Mouse (Mus musculus): Measurements from ENCODE around the gene Rorb. TPM values are rescaled to one million over a fixed set of nuclear protein-coding genes. Genes with fewer than 3 reads are reported as not detected.

Gene Rorb
- polyA plus RNA-seq, 1 experiment from 2014 or later: 0.05 TPM

- no peak for DNase-seq (ENCODE audit: low spot score)
- no peak overlapping the region for H3K9ac ChIP-seq (ENCODE audit: low read depth, low read length)
- H3K36me3 ChIP-seq (ENCODE audit: control insufficient read depth, insufficient read depth, low read length): no peaks in the 10 kb centered on the region
- no peak overlapping the region for H3K27ac ChIP-seq (ENCODE audit: low read depth, low read length)
- H3K27me3 ChIP-seq (replicated peaks; ENCODE audit: control insufficient read depth, insufficient read depth, low read length): no peaks in the 10 kb centered on the region
- no peak overlapping the region for H3K4me2 ChIP-seq
- no peaks in the 10 kb centered on the region for H3K9me3 ChIP-seq (ENCODE audit: control insufficient read depth, low read length)
- no peaks in the 10 kb centered on the region for H3K4me1 ChIP-seq (replicated peaks; ENCODE audit: control insufficient read depth, insufficient read depth, low read length)
- no peak overlapping the region for H3K4me3 ChIP-seq (ENCODE audit: low read depth, low read length)
- ATAC-seq (replicated peaks; ENCODE audit: low FRiP score): no peak
Measured at GRCm38 (mm10) chr19:18911755-18912340, 199.1 kb downstream of the Rorb start.

- H3K27ac ChIP-seq (ENCODE audit: low read depth, low read length): no peak overlapping the region
- H3K4me2 ChIP-seq: no peak overlapping the region
- no peaks in the 10 kb centered on the region for H3K27me3 ChIP-seq (replicated peaks; ENCODE audit: control insufficient read depth, insufficient read depth, low read length)
- H3K9me3 ChIP-seq (ENCODE audit: control insufficient read depth, low read length): no peaks in the 10 kb centered on the region
- no peak overlapping the region for H3K4me3 ChIP-seq (ENCODE audit: low read depth, low read length)
- WGBS: 75% methylated on average over 3 of the region's 3 CpGs
- no peaks in the 10 kb centered on the region for H3K36me3 ChIP-seq (ENCODE audit: control insufficient read depth, insufficient read depth, low read length)
- DNase-seq (ENCODE audit: low spot score) (no peak), ATAC-seq (replicated peaks; ENCODE audit: low FRiP score) (no peak)
- H3K4me1 ChIP-seq (replicated peaks; ENCODE audit: control insufficient read depth, insufficient read depth, low read length): no peaks in the 10 kb centered on the region
- H3K9ac ChIP-seq (ENCODE audit: low read depth, low read length): no peak overlapping the region
Measured at GRCm38 (mm10) chr19:18909641-18910040, 201.4 kb downstream of the Rorb start.

- Histone ChIP-seq H3K9me3 (ENCODE audit: control insufficient read depth, low read length) (no peaks in the 10 kb centered on the region), H3K4me3 (ENCODE audit: low read depth, low read length) (no peak overlapping the region), H3K4me2 (no peak overlapping the region), H3K27ac (ENCODE audit: low read depth, low read length) (no peak overlapping the region), H3K36me3 (ENCODE audit: control insufficient read depth, insufficient read depth, low read length) (no peaks in the 10 kb centered on the region), H3K4me1 (replicated peaks; ENCODE audit: control insufficient read depth, insufficient read depth, low read length) (no peaks in the 10 kb centered on the region), H3K27me3 (replicated peaks; ENCODE audit: control insufficient read depth, insufficient read depth, low read length) (no peaks in the 10 kb centered on the region), H3K9ac (ENCODE audit: low read depth, low read length) (no peak overlapping the region)
- WGBS: 53% methylated on average over 3 of the region's 3 CpGs
- no peak for ATAC-seq (replicated peaks; ENCODE audit: low FRiP score)
- DNase-seq (ENCODE audit: low spot score): no peak
Measured at GRCm38 (mm10) chr19:18905511-18905910, 205.5 kb downstream of the Rorb start.

DNA sequence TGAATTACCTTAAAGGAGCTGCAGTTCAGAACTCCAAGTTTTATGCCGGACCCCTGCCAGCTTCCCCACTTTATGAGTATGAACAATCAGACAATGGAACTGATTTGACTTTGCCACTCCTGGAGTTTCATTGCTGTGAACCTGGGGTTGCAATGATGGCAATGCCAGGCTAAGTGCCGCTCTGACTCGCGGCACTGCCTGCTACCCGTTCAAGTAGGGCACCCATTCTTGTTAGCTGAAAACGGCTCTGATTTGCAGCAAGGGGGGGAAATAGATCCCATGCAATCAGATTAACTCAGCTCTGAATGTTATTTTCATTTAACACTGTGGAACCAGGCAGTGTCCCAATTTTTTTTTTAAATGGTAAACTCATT is 208.3 kb downstream of the Rorb start:
- no peaks in the 10 kb centered on the region for H3K4me1 ChIP-seq (replicated peaks; ENCODE audit: control insufficient read depth, insufficient read depth, low read length)
- DNase-seq (ENCODE audit: low spot score) (no peak), ATAC-seq (replicated peaks; ENCODE audit: low FRiP score) (no peak)
- no peak overlapping the region for H3K4me3 ChIP-seq (ENCODE audit: low read depth, low read length)
- H3K27me3 ChIP-seq (replicated peaks; ENCODE audit: control insufficient read depth, insufficient read depth, low read length): no peaks in the 10 kb centered on the region
- H3K4me2 ChIP-seq: no peak overlapping the region
- no peaks in the 10 kb centered on the region for H3K36me3 ChIP-seq (ENCODE audit: control insufficient read depth, insufficient read depth, low read length)
- no peak overlapping the region for H3K9ac ChIP-seq (ENCODE audit: low read depth, low read length)
- WGBS: 81% methylated on average over 6 of the region's 6 CpGs
- no peaks in the 10 kb centered on the region for H3K9me3 ChIP-seq (ENCODE audit: control insufficient read depth, low read length)
- no peak overlapping the region for H3K27ac ChIP-seq (ENCODE audit: low read depth, low read length)

- no peak overlapping the region for H3K27ac ChIP-seq (ENCODE audit: low read depth, low read length)
- H3K4me2 ChIP-seq: no peak overlapping the region
- DNase-seq (ENCODE audit: low spot score): no peak
- no peaks in the 10 kb centered on the region for H3K9me3 ChIP-seq (ENCODE audit: control insufficient read depth, low read length)
- H3K27me3 ChIP-seq (replicated peaks; ENCODE audit: control insufficient read depth, insufficient read depth, low read length): no peaks in the 10 kb centered on the region
- no peaks in the 10 kb centered on the region for H3K4me1 ChIP-seq (replicated peaks; ENCODE audit: control insufficient read depth, insufficient read depth, low read length)
- H3K36me3 ChIP-seq (ENCODE audit: control insufficient read depth, insufficient read depth, low read length): no peaks in the 10 kb centered on the region
- WGBS: 81% methylated on average over 15 of the region's 15 CpGs
- H3K9ac ChIP-seq (ENCODE audit: low read depth, low read length): no peak overlapping the region
- H3K4me3 ChIP-seq (ENCODE audit: low read depth, low read length): no peak overlapping the region
- ATAC-seq (replicated peaks; ENCODE audit: low FRiP score): no peak
Measured at GRCm38 (mm10) chr19:18902041-18902693, 208.8 kb downstream of the Rorb start.

DNA sequence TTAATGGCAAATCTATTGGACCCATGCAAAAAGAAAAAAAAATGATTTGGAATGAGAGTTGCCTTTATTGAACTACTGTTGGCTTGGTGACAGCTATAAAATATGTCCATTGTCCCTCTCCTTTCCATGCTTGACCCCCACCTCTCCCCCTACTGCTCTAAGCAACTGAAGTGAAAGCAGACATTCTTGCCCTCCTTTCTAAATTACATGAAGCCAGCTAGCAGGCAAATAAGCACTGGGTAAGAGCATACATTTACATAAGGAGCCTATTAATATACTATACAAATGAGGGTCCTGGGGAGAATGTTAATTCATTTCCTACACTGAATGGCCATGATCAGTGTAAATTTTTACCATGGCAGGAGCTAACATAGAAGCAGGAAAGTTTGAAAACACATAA is 212.8 kb downstream of the Rorb start:
- no peak overlapping the region for H3K4me2 ChIP-seq
- ATAC-seq (replicated peaks; ENCODE audit: low FRiP score) (no peak), DNase-seq (ENCODE audit: low spot score) (no peak)
- no peak overlapping the region for H3K27ac ChIP-seq (ENCODE audit: low read depth, low read length)
- H3K4me3 ChIP-seq (ENCODE audit: low read depth, low read length): no peak overlapping the region
- no peak overlapping the region for H3K9ac ChIP-seq (ENCODE audit: low read depth, low read length)
- H3K36me3 ChIP-seq (ENCODE audit: control insufficient read depth, insufficient read depth, low read length): no peaks in the 10 kb centered on the region
- no peaks in the 10 kb centered on the region for H3K27me3 ChIP-seq (replicated peaks; ENCODE audit: control insufficient read depth, insufficient read depth, low read length)
- no peaks in the 10 kb centered on the region for H3K9me3 ChIP-seq (ENCODE audit: control insufficient read depth, low read length)
- no peaks in the 10 kb centered on the region for H3K4me1 ChIP-seq (replicated peaks; ENCODE audit: control insufficient read depth, insufficient read depth, low read length)

GRCm38 (mm10) chr19:18890216-18890615 is 220.8 kb downstream of the Rorb start:
- WGBS: 65% methylated on average over 4 of the region's 4 CpGs
- DNase-seq (ENCODE audit: low spot score) (no peak), ATAC-seq (replicated peaks; ENCODE audit: low FRiP score) (no peak)
- H3K9me3 ChIP-seq (ENCODE audit: control insufficient read depth, low read length): no peaks in the 10 kb centered on the region
- no peak overlapping the region for H3K4me2 ChIP-seq
- no peak overlapping the region for H3K4me3 ChIP-seq (ENCODE audit: low read depth, low read length)
- no peaks in the 10 kb centered on the region for H3K4me1 ChIP-seq (replicated peaks; ENCODE audit: control insufficient read depth, insufficient read depth, low read length)
- H3K27ac ChIP-seq (ENCODE audit: low read depth, low read length): no peak overlapping the region
- H3K36me3 ChIP-seq (ENCODE audit: control insufficient read depth, insufficient read depth, low read length): no peaks in the 10 kb centered on the region
- no peak overlapping the region for H3K9ac ChIP-seq (ENCODE audit: low read depth, low read length)
- no peaks in the 10 kb centered on the region for H3K27me3 ChIP-seq (replicated peaks; ENCODE audit: control insufficient read depth, insufficient read depth, low read length)

GRCm38 (mm10) chr19:18889632-18890031 is 221.4 kb downstream of the Rorb start:
- no peak overlapping the region for H3K9ac ChIP-seq (ENCODE audit: low read depth, low read length)

DNA sequence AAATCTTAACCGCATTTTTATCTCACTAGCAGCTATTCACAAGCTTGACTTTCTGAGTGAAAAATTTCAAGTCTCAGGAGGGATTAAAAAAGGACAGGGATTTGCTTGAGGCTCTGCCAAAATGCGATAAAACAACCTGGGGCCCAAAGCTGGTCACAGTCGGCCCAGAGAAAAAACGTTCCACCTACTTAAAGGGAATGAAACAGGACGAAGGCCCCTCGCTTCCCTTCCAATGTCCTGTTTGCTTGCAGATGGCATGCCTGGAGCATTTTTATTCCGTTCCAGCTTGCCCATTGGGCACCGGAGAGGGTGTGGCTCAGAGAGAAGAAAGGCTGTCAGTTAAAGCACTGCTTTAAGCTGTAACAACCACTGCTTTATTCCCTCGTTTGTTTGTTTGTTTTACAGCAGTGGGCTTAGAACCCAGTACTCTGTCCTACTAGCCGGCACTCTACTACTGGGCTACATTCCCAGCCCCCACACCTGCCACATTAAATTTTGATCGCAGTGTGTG is 221.8 kb downstream of the Rorb start:
- Histone ChIP-seq H3K9me3 (ENCODE audit: control insufficient read depth, low read length) (no peaks in the 10 kb centered on the region), H3K4me3 (ENCODE audit: low read depth, low read length) (no peak overlapping the region), H3K4me1 (replicated peaks; ENCODE audit: control insufficient read depth, insufficient read depth, low read length) (no peaks in the 10 kb centered on the region), H3K27ac (ENCODE audit: low read depth, low read length) (no peak overlapping the region), H3K4me2 (peak overlapping the region; percentile 39), H3K9ac (ENCODE audit: low read depth, low read length) (no peak overlapping the region), H3K27me3 (replicated peaks; ENCODE audit: control insufficient read depth, insufficient read depth, low read length) (no peaks in the 10 kb centered on the region), H3K36me3 (ENCODE audit: control insufficient read depth, insufficient read depth, low read length) (no peaks in the 10 kb centered on the region)
- WGBS: 24% methylated on average over 11 of the region's 11 CpGs
- DNase-seq (ENCODE audit: low spot score) (no peak), ATAC-seq (replicated peaks; ENCODE audit: low FRiP score) (no peak)

More at GRCm38 (mm10) chr19:18889632-18890031, 221.4 kb downstream of the Rorb start:
- Histone ChIP-seq H3K4me1 (replicated peaks; ENCODE audit: control insufficient read depth, insufficient read depth, low read length) (no peaks in the 10 kb centered on the region), H3K9me3 (ENCODE audit: control insufficient read depth, low read length) (no peaks in the 10 kb centered on the region), H3K4me3 (ENCODE audit: low read depth, low read length) (no peak overlapping the region), H3K27ac (ENCODE audit: low read depth, low read length) (no peak overlapping the region), H3K4me2 (no peak overlapping the region), H3K27me3 (replicated peaks; ENCODE audit: control insufficient read depth, insufficient read depth, low read length) (no peaks in the 10 kb centered on the region), H3K36me3 (ENCODE audit: control insufficient read depth, insufficient read depth, low read length) (no peaks in the 10 kb centered on the region)
- no peak for ATAC-seq (replicated peaks; ENCODE audit: low FRiP score)
- 88% methylated on average over 1 of the region's 1 CpGs for whole genome bisulfite sequencing
- no peak for DNase-seq (ENCODE audit: low spot score)
